Comparison of ENCODE assay signal across 11 mouse cellular contexts in genomic region chr6:119521931-119522391, GRCm38 (mm10). TPM values are rescaled to one million over a fixed set of nuclear protein-coding genes. Genes with fewer than 3 reads are reported as not detected.
DNase-seq lines count a peak whose midpoint lies in the region; ATAC-seq lines count a peak whose summit lies in the region.
"Had no signal": no experiment of that assay in that cellular context is flagged by ENCODE, and none has a peak within 500 bp of the region (broad histone marks: within the 10 kb centered on the region; RNA-seq: fewer than 3 reads in every experiment).

No protein-coding gene starts in this region.

- intact Hi-C loops in heart, postnatal 10 days (cut with DNase I), result no loop called here

- DNase-seq in cerebellum, postnatal 14 days, result peak; percentile 10 to 30
- DNase-seq in cerebellum, adult 8-10 months, result no peak
- DNase-seq in 416B (ENCODE audit: low read depth), result peak; percentile 94
- DNase-seq in forebrain, embryonic 14.5 days (ENCODE audit: low spot score), result no peak
- DNase-seq in right cerebral cortex, adult 2 months (ENCODE audit: low spot score in 2 of 2), result peak; percentile 48 to 49
- DNase-seq in gastrocnemius, adult 18-20 months (ENCODE audit: low spot score), result no peak
- no peak for DNase-seq in heart, postnatal 10 days
- DNase-seq: adrenal gland, adult 2 months; kidney, postnatal 36 days had no signal

- H3K9ac ChIP-seq in forebrain, embryonic 14.5 days (ENCODE audit: low read length), result no peak overlapping the region
- H3K9ac ChIP-seq: liver, embryonic 14.5 days had no signal

- no peaks in the 10 kb centered on the region for H3K36me3 ChIP-seq in forebrain, embryonic 14.5 days (ENCODE audit: control insufficient read depth, insufficient read depth, low read length)

- ATAC-seq in forebrain, embryonic 14.5 days, result peak; percentile 22; the same call in 1 of the 2 replicates
- ATAC-seq in erythroid progenitor cell, adult 5-6 weeks (replicated peaks; ENCODE audit: low FRiP score, poor library complexity, severe bottlenecking), result no peak

- WGBS in forebrain, embryonic 14.5 days, result 48% methylated on average over 3 of the region's 3 CpGs

- no peaks in the 10 kb centered on the region for H3K9me3 ChIP-seq in forebrain, embryonic 14.5 days (replicated peaks; ENCODE audit: control insufficient read depth, low read length)

- H3K4me2 ChIP-seq in forebrain, embryonic 14.5 days (ENCODE audit: low read length), result no peak overlapping the region

- peaks cover 9% of the 10 kb centered on the region; the same call in 1 of the 2 replicates for H3K4me1 ChIP-seq in forebrain, embryonic 14.5 days (ENCODE audit: control insufficient read depth, insufficient read depth, low read length)

- no peak overlapping the region for H3K4me3 ChIP-seq in forebrain, embryonic 14.5 days (ENCODE audit: low read depth, low read length)

- H3K27me3 ChIP-seq in forebrain, embryonic 14.5 days (replicated peaks; ENCODE audit: control insufficient read depth, insufficient read depth, low read length), result no peaks in the 10 kb centered on the region

- peak overlapping the region; percentile 46; the same call in 1 of the 2 replicates for H3K27ac ChIP-seq in forebrain, embryonic 14.5 days (ENCODE audit: low read depth, low read length)
- H3K27ac ChIP-seq: liver, embryonic 14.5 days had no signal

RNA-seq across cellular contexts. Expression of gene Wnt5b, which starts 22.2 kb away (rescaled TPM):
- 3.0 and 3.4 TPM in 2 replicates for polyA plus RNA-seq in forebrain, embryonic 14.5 days (2014; fragmentation: Nextera tagmentation; extraction: Ambion mirVana)
- total RNA-seq in gastrocnemius, adult 18-20 months (2021), result 1 to 10 TPM; 2.6 to 2.9 TPM
- not detected in 2 replicates for total RNA-seq in erythroid progenitor cell, adult 5-6 weeks (2015; ENCODE audit: low replicate concordance)
- not detected in 2 replicates for total RNA-seq in erythroid progenitor cell, adult 5-6 weeks (2017; ENCODE audit: low replicate concordance)
- total RNA-seq in heart, postnatal 10 days (2021), result 1 to 10 TPM; 5.3 to 7.2 TPM

RNA-seq across cellular contexts. Expression of gene Fbxl14, which starts 42.5 kb away (rescaled TPM):
- polyA plus RNA-seq in forebrain, embryonic 14.5 days (2014; fragmentation: Nextera tagmentation; extraction: Ambion mirVana), result 6.8 and 7.6 TPM in 2 replicates
- 10 to 100 TPM; 10.4 to 11.5 TPM for total RNA-seq in gastrocnemius, adult 18-20 months (2021)
- total RNA-seq in erythroid progenitor cell, adult 5-6 weeks (2015; ENCODE audit: low replicate concordance), result 15.9 TPM in 2 replicates
- total RNA-seq in erythroid progenitor cell, adult 5-6 weeks (2017; ENCODE audit: low replicate concordance), result 14.1 and 15.9 TPM in 2 replicates
- total RNA-seq in heart, postnatal 10 days (2021), result 10 to 100 TPM; 19.5 to 20.0 TPM

Comparison
In these comparisons a context has a peak if more than half of its experiments do, and no peak if none do; other contexts are left out.
1. DNase-seq: peak in cerebellum, postnatal 14 days (2 of 2), 416B (single experiment) and right cerebral cortex, adult 2 months (2 of 2); none in cerebellum, adult 8-10 months (single experiment), forebrain, embryonic 14.5 days (single experiment), gastrocnemius, adult 18-20 months (single experiment) and heart, postnatal 10 days (0 of 2).